Mouse (Mus musculus) embryonic facial prominence, embryonic 15.5 days (tissue): ENCODE results near the gene Heatr4. TPM values are rescaled to one million over a fixed set of nuclear protein-coding genes. Genes with fewer than 3 reads are reported as not detected.

Experiments used
- ATAC-seq: fragments of 200-750 bp; cut with Nextera tagmentation; 2 replicates; pipeline ENCODE4 v1.8.0; 2017; ENCODE audit warnings: low read depth, moderate TSS enrichment; ENCODE audit not compliant: insufficient number of reproducible peaks, low FRiP score, low TSS enrichment
- H3K27ac ChIP-seq: fragments of 300-500 bp; sonication (generic); replicated peaks from 2 replicates; pipeline ENCODE4 v1.5.1; 2015; ENCODE audit warnings: mild to moderate bottlenecking, inconsistent platforms
- H3K27me3 ChIP-seq: fragments of 300-500 bp; sonication (generic); 2 replicates; pipeline ENCODE4 v1.6.1; 2015; ENCODE audit warnings: inconsistent platforms
- H3K36me3 ChIP-seq: fragments of 300-500 bp; sonication (generic); 2 replicates; pipeline ENCODE4 v1.6.1; 2015; ENCODE audit warnings: mild to moderate bottlenecking, inconsistent platforms
- H3K4me1 ChIP-seq: fragments of 300-500 bp; sonication (generic); 2 replicates; pipeline ENCODE4 v1.6.1; 2015; ENCODE audit warnings: inconsistent platforms
- H3K4me2 ChIP-seq: fragments of 300-500 bp; sonication (generic); replicated peaks from 2 replicates; pipeline ENCODE4 v1.6.1; 2015; ENCODE audit warnings: mild to moderate bottlenecking, inconsistent platforms
- H3K4me3 ChIP-seq: fragments of 300-500 bp; sonication (generic); replicated peaks from 2 replicates; pipeline ENCODE4 v1.5.1; 2015; ENCODE audit warnings: mild to moderate bottlenecking, inconsistent platforms
- H3K9ac ChIP-seq: fragments of 300-500 bp; sonication (generic); 2 replicates; pipeline ENCODE4 v1.6.1; 2015; ENCODE audit warnings: inconsistent platforms
- H3K9me3 ChIP-seq: fragments of 300-500 bp; sonication (generic); replicated peaks from 2 replicates; pipeline ENCODE4 v1.6.1; 2016; ENCODE audit warnings: inconsistent platforms
- WGBS: fragments of 180-500 bp; shearing (Covaris S2); methylation state at CpG from one replicate; pipeline ENCODE4 v1.1.7; 2015; 5-methylcytosine and 5-hydroxymethylcytosine counted together
- polyA plus RNA-seq: library from polyadenylated mRNA; unstranded; fragments of >200 nt; fragmentation: Nextera tagmentation; extraction: Ambion mirVana; gene quantifications from 2 replicates; pipeline ENCODE4 v1.2.1, GENCODE M21; 2015

Heatr4 gene
- polyA plus RNA-seq, 1 experiment from 2014 or later: not detected

GRCm38 (mm10) chr12:83997221-83997620 lies 12.6 kb upstream of the Heatr4 start:
- H3K27me3 ChIP-seq: no peaks in the 10 kb centered on the region
- no peak overlapping the region for H3K4me3 ChIP-seq
- peaks cover 3% of the 10 kb centered on the region; the same call in 1 of the 2 replicates for H3K4me1 ChIP-seq
- 57% methylated on average over 2 of the region's 2 CpGs for WGBS
- no peak overlapping the region for H3K9ac ChIP-seq
- H3K4me2 ChIP-seq: no peak overlapping the region
- H3K9me3 ChIP-seq: no peaks in the 10 kb centered on the region; the same call in 1 of the 2 replicates
- no peak for ATAC-seq
- H3K27ac ChIP-seq: no peak overlapping the region
- H3K36me3 ChIP-seq: 0 out of 2 replicates have a peak, but pooled peaks cover 4% of the 10 kb centered on the region

- Histone ChIP-seq H3K4me3 (no peak overlapping the region), H3K9ac (no peak overlapping the region), H3K4me2 (no peak overlapping the region), H3K27me3 (no peaks in the 10 kb centered on the region), H3K27ac (no peak overlapping the region), H3K36me3 (0 out of 2 replicates have a peak, but pooled peaks cover 4% of the 10 kb centered on the region), H3K9me3 (no peaks in the 10 kb centered on the region), H3K4me1 (peaks cover 5% of the 10 kb centered on the region; the same call in 1 of the 2 replicates)
- 97% methylated on average over 4 of the region's 4 CpGs for WGBS
- ATAC-seq: no peak
Observed at GRCm38 (mm10) chr12:83989378-83989777, 4.7 kb upstream of the Heatr4 start.

DNA sequence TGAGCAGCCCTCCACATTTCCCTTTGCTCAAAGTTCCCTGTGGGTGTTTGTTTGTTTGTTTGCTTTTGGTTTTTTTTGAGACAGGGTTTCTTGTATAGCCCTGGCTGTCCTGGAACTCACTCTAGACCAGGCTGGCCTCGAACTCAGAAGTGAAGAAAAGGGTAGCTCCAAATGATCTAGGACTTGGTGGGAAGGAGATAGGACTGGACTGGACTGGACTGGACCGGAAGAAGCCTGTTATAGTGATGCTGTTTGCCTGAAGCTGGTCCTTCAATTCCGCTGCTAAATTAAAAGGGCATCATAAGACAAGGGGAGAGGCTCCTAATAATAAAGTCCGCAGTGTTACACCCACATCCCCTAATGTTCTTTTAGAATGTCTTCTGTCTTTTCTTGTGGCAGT lies 3.8 kb upstream of the Heatr4 start:
- no peak for ATAC-seq
- Histone ChIP-seq H3K27me3 (no peaks in the 10 kb centered on the region), H3K9me3 (no peaks in the 10 kb centered on the region), H3K4me2 (peak overlapping the region; percentile 65), H3K4me3 (peak overlapping the region; percentile 67), H3K4me1 (peaks cover 5% of the 10 kb centered on the region; the same call in 1 of the 2 replicates), H3K36me3 (0 out of 2 replicates have a peak, but pooled peaks cover 3% of the 10 kb centered on the region), H3K9ac (peak overlapping the region; percentile 58), H3K27ac (peak overlapping the region; percentile 95)
- WGBS: 65% methylated on average over 4 of the region's 4 CpGs

DNA sequence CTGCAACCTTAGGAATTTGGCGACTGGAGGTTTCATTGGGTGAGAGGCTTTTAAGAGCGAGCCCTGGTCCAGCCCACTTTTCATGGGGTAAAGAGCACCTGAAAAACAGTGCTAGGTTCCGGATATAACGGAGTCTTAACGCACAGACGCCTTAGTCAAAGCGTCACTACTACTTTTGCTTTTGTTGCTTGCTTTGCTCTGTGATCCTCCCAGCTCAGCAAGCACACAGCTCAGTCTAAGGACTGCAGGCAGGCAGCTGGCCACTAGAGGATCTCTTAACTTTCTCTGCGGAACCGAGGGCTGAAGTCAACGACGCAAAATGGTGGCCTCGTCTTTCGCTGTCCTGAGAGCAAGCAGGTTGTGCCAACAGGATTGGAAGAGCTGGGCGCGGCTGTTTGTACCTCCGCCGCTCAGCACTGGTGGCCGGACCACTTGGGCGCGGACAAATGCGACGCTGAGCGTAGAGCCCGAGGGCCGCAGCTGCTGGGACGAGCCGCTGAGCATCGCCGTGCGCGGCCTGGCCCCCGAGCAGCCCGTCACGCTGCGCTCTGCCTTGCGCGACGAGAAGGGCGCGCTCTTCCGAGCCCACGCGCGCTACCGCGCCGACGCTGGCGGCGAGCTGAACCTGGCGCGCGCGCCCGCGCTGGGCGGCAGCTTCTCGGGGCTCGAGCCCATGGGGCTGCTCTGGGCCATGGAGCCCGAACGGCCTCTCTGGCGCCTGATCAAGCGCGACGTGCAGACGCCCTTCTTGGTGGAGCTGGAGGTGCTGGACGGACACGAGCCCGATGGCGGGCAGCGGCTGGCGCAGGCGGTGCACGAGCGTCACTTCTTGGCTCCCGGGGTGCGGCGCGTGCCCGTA lies 3.2 kb upstream of the Heatr4 start, which contains the start of gene Acot2:
Gene Acot2, plus strand, starts transcription at position 279 of the 859 bp plus-strand sequence.
- Histone ChIP-seq H3K9me3 (no peaks in the 10 kb centered on the region), H3K4me2 (peak within 1 kb of the TSS; percentile 65), H3K36me3 (no peaks in the 10 kb centered on the region), H3K4me1 (peaks cover 5% of the 10 kb centered on the region; the same call in 1 of the 2 replicates), H3K4me3 (peak within 1 kb of the TSS; percentile 67), H3K9ac (peak within 1 kb of the TSS; percentile 58), H3K27me3 (no peaks in the 10 kb centered on the region), H3K27ac (peak within 1 kb of the TSS; percentile 95)
- ATAC-seq: peak; percentile 93
- under 1% methylated on average over 80 of the region's 80 CpGs for WGBS

- Histone ChIP-seq H3K9ac (0 out of 2 replicates have a peak overlapping the region, but pooled peaks have one; percentile 58), H3K4me1 (peaks cover 5% of the 10 kb centered on the region; the same call in 1 of the 2 replicates)
- ATAC-seq: no peak
Observed at GRCm38 (mm10) chr12:83987242-83987582, 2.6 kb upstream of the Heatr4 start.

GRCm38 (mm10) chr12:83981615-83982014 lies 3.0 kb downstream of the Heatr4 start:
- Histone ChIP-seq H3K27ac (no peak overlapping the region), H3K27me3 (no peaks in the 10 kb centered on the region), H3K9ac (no peak overlapping the region), H3K9me3 (no peaks in the 10 kb centered on the region), H3K4me1 (no peaks in the 10 kb centered on the region), H3K36me3 (no peaks in the 10 kb centered on the region), H3K4me2 (no peak overlapping the region), H3K4me3 (no peak overlapping the region)
- WGBS: 82% methylated on average over 4 of the region's 4 CpGs
- ATAC-seq: no peak

More at GRCm38 (mm10) chr12:83987242-83987582, 2.6 kb upstream of the Heatr4 start:
- Histone ChIP-seq H3K36me3 (no peaks in the 10 kb centered on the region), H3K27ac (peak overlapping the region; percentile 95), H3K4me2 (peak overlapping the region; percentile 65), H3K4me3 (peak overlapping the region; percentile 67), H3K9me3 (no peaks in the 10 kb centered on the region), H3K27me3 (no peaks in the 10 kb centered on the region)
- 21% methylated on average over 8 of the region's 8 CpGs for WGBS

DNA sequence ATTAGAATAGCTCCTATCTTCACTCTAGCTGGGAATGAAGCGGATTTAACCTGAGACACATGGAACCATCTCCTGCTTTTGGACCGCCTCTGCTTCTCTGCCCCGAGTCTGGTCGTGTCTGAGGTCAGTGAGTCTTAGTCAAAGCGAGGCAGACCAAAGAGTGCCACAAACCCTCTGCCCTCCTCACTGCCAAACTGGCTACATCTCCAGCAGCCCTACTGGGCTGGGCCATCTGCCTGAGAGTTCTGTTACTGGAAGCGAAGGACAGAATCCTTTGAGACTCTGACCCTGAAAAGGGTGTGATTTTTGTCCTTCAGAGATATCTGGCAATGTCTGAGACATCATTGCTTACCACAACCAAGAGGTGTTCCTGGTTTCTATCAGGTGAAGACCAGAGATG lies 5.8 kb downstream of the Heatr4 start:
- Histone ChIP-seq H3K9ac (no peak overlapping the region), H3K9me3 (no peaks in the 10 kb centered on the region), H3K4me2 (no peak overlapping the region), H3K36me3 (no peaks in the 10 kb centered on the region), H3K4me1 (no peaks in the 10 kb centered on the region), H3K27ac (no peak overlapping the region), H3K4me3 (no peak overlapping the region), H3K27me3 (no peaks in the 10 kb centered on the region)
- 85% methylated on average over 6 of the region's 6 CpGs for WGBS
- ATAC-seq: no peak

- no peak for ATAC-seq
- no peaks in the 10 kb centered on the region for H3K4me1 ChIP-seq
- no peak overlapping the region for H3K4me3 ChIP-seq
- 62% methylated on average over 2 of the region's 2 CpGs for WGBS
- H3K36me3 ChIP-seq: no peaks in the 10 kb centered on the region
- H3K9ac ChIP-seq: no peak overlapping the region
- H3K9me3 ChIP-seq: no peaks in the 10 kb centered on the region
- no peak overlapping the region for H3K27ac ChIP-seq
- H3K4me2 ChIP-seq: no peak overlapping the region
- no peaks in the 10 kb centered on the region for H3K27me3 ChIP-seq
Observed at GRCm38 (mm10) chr12:83972117-83972516, 12.5 kb downstream of the Heatr4 start.

GRCm38 (mm10) chr12:83965235-83965634 lies 19.4 kb downstream of the Heatr4 start:
- no peaks in the 10 kb centered on the region for H3K36me3 ChIP-seq
- H3K4me1 ChIP-seq: no peaks in the 10 kb centered on the region
- WGBS: 79% methylated on average over 7 of the region's 7 CpGs
- no peak overlapping the region for H3K4me3 ChIP-seq
- H3K27ac ChIP-seq: no peak overlapping the region
- no peak overlapping the region for H3K9ac ChIP-seq
- no peaks in the 10 kb centered on the region for H3K27me3 ChIP-seq
- no peak overlapping the region for H3K4me2 ChIP-seq
- ATAC-seq: no peak
- H3K9me3 ChIP-seq: no peaks in the 10 kb centered on the region

DNA sequence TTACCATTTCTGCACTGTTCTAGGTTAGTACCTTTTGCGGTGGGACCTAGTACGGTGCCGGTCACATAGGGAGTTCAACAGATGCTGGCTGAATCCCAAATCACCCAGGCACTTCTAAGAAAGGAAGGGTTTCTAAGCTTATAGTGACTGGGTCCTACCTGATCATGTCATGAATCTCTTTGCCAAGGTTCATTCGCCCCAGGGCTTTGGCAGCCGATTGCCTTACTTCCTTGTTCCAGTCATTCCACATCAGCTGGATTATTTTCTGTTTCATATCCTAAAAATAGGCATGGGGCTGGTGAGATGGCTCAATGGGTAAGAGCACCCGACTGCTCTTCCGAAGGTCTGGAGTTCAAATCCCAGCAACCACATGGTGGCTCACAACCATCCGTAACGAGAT lies 26.4 kb downstream of the Heatr4 start:
- Histone ChIP-seq H3K27ac (no peak overlapping the region), H3K36me3 (peaks cover 8% of the 10 kb centered on the region; the same call in 1 of the 2 replicates), H3K9me3 (no peaks in the 10 kb centered on the region), H3K27me3 (no peaks in the 10 kb centered on the region), H3K9ac (no peak overlapping the region), H3K4me2 (no peak overlapping the region), H3K4me1 (0 out of 2 replicates have a peak, but pooled peaks cover 8% of the 10 kb centered on the region), H3K4me3 (no peak overlapping the region)
- 80% methylated on average over 9 of the region's 9 CpGs for WGBS
- no peak for ATAC-seq

DNA sequence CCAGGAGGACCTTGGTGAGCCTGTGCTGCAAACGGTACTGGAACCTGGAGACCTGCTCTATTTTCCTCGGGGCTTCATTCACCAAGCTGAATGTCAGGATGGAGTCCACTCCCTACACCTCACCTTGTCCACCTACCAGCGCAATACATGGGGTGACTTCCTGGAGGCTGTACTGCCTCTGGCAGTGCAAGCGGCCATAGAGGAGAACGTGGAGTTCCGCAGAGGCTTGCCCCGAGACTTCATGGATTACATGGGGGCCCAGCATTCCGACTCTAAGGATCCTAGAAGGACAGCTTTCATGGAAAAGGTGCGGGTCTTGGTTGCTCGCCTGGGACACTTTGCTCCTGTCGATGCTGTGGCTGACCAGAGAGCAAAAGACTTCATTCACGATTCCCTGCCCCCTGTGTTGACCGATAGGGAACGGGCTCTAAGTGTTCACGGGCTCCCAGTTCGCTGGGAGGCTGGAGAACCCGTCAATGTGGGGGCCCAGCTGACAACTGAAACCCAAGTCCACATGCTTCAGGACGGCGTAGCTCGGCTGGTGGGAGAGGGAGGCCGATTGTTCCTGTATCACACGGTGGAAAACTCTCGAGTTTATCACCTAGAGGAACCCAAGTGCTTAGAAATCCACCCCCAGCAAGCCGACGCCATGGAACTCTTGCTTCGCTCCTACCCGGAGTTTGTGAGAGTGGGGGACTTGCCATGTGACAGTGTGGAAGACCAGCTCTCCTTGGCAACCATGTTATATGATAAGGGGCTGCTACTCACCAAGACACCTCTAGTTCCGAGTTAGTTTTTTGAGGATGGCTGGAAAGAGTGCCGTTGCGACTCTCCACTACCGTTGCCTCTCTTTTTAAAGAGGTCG lies 32.7 kb downstream of the Heatr4 start:
- Histone ChIP-seq H3K4me3 (peak overlapping the region; percentile 86), H3K4me1 (peaks cover 29% of the 10 kb centered on the region), H3K27ac (no peak overlapping the region), H3K27me3 (no peaks in the 10 kb centered on the region), H3K9ac (peak overlapping the region; percentile 70; the same call in 1 of the 2 replicates), H3K36me3 (peaks cover 11% of the 10 kb centered on the region; the same call in 1 of the 2 replicates), H3K9me3 (no peaks in the 10 kb centered on the region), H3K4me2 (peak overlapping the region; percentile 93)
- ATAC-seq: no peak
- 63% methylated on average over 32 of the region's 32 CpGs for WGBS
